Mouse (Mus musculus) midbrain, postnatal 0 days (tissue): Measurements from ENCODE around the gene Sorl1. TPM values are rescaled to one million over a fixed set of nuclear protein-coding genes. Genes with fewer than 3 reads are reported as not detected.

Experiments
- ATAC-seq: fragments of 200-750 bp; cut with Nextera tagmentation; 2 replicates; pipeline ENCODE4 v1.8.0; 2017; ENCODE audit warnings: moderate number of reproducible peaks, mild to moderate bottlenecking, moderate TSS enrichment, moderate library complexity; ENCODE audit not compliant: low FRiP score
- DNase-seq: peaks from one replicate; pipeline ENCODE4 v3.0.0-alpha.2; 2015; ENCODE audit warnings: low spot score
- H3K27ac ChIP-seq: fragments of 300-500 bp; sonication (generic); 2 replicates; pipeline ENCODE4 v1.5.1; 2014; ENCODE audit warnings: low read depth, mild to moderate bottlenecking, low read length, mixed read lengths
- H3K27me3 ChIP-seq: fragments of 300-500 bp; sonication (generic); 2 replicates; pipeline ENCODE4 v1.6.1; 2014; ENCODE audit warnings: low read length, control low read depth, mixed read lengths; ENCODE audit not compliant: insufficient read depth
- H3K36me3 ChIP-seq: fragments of 300-500 bp; sonication (generic); 2 replicates; pipeline ENCODE4 v1.6.1; 2014; ENCODE audit warnings: low read length, control low read depth, mixed read lengths; ENCODE audit not compliant: insufficient read depth
- H3K4me1 ChIP-seq: fragments of 300-500 bp; sonication (generic); 2 replicates; pipeline ENCODE4 v1.6.1; 2014; ENCODE audit warnings: mild to moderate bottlenecking, control low read depth, antibody characterized with exemption, low read length, mixed read lengths; ENCODE audit not compliant: insufficient read depth
- H3K4me2 ChIP-seq: fragments of 300-500 bp; sonication (generic); 2 replicates; pipeline ENCODE4 v1.6.1; 2014; ENCODE audit warnings: low read depth, mild to moderate bottlenecking, low read length, mixed read lengths; ENCODE audit not compliant: poor library complexity, severe bottlenecking
- H3K4me3 ChIP-seq: fragments of 300-500 bp; sonication (generic); 2 replicates; pipeline ENCODE4 v1.5.1; 2014; ENCODE audit warnings: low read depth, mild to moderate bottlenecking, low read length, moderate library complexity
- H3K9ac ChIP-seq: fragments of 300-500 bp; sonication (generic); replicated peaks from 2 replicates; pipeline ENCODE4 v1.6.1; 2014; ENCODE audit warnings: mild to moderate bottlenecking, low read length, moderate library complexity, mixed read lengths; ENCODE audit not compliant: poor library complexity, severe bottlenecking
- H3K9me3 ChIP-seq: fragments of 300-500 bp; sonication (generic); 2 replicates; pipeline ENCODE4 v1.6.1; 2016; ENCODE audit warnings: low read length, control low read depth
- CTCF ChIP-seq: IDR thresholded peaks from 2 replicates; pipeline ENCODE4 v1.5.1; 2016; ENCODE audit warnings: antibody characterized with exemption, mild to moderate bottlenecking
- WGBS: fragments of 180-500 bp; shearing (Covaris S2); extraction: QIAGEN DNeasy Blood & Tissue Kit; methylation state at CpG from one replicate; pipeline ENCODE4 v1.1.7; 2014; 5-methylcytosine and 5-hydroxymethylcytosine counted together
- polyA plus RNA-seq: library from polyadenylated mRNA; unstranded; fragments of >200 nt; fragmentation: Nextera tagmentation; extraction: Ambion mirVana; gene quantifications from 2 replicates; pipeline ENCODE4 v1.2.1, GENCODE M21; 2015
- total RNA-seq: library from RNA; depleted of rRNA; stranded (reverse); fragments of >200 nt; gene quantifications from 2 replicates; pipeline ENCODE4 v1.2.3, GENCODE M21; 2014

Sorl1 gene
- total and polyA plus RNA-seq, 2 experiments from 2014 or later, result 7.1 to 24.8 TPM

DNA sequence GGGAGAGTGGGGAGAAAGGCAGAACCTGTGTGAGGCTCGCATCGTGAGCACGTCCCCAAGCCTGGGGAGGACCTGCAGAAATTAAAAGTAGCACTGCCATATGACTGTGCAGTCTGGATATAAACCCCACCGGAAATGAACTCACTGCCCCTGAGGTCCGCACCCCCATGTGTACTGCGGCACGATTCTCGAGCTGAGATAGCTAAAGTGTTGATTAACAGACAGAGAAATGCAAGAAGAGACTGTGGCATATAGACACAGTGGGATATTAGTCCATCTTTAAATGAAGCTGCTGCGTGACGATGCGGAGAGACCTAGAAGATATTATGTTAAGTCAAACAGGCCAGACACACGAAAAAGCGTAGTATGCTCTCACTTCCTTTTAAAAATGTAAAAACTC, 38.1 kb downstream of the Sorl1 start:
- no peak overlapping the region for H3K4me3 ChIP-seq
- H3K4me1 ChIP-seq, result no peaks in the 10 kb centered on the region
- no peak overlapping the region for H3K4me2 ChIP-seq
- H3K27me3 ChIP-seq, result no peaks in the 10 kb centered on the region
- no peak for TF ChIP-seq CTCF
- no peak for DNase-seq
- H3K9me3 ChIP-seq, result no peaks in the 10 kb centered on the region
- ATAC-seq, result no peak
- H3K27ac ChIP-seq, result no peak overlapping the region
- 96% methylated on average over 13 of the region's 13 CpGs for WGBS
- no peak overlapping the region for H3K9ac ChIP-seq
- 0 out of 2 replicates have a peak, but pooled peaks cover 3% of the 10 kb centered on the region for H3K36me3 ChIP-seq

DNA sequence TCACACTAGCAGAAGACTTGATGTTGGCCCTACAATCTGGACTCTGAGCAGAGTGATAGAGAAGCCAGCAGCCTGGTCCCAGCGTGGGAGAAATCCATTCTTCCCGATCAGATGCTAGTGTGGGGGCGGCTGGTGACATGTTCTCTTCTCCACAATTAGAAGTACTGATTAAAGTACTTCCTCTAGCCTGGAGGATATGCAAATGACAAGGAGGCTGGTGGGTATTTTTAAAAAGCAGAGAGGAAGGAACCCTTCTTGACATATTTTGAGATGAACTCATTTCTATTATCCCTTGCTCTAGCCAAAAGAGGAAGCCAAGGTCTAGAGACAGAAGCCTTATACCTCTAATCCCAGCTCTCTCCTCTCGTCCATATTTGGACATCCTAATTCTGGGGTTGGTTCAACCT, 40.4 kb downstream of the Sorl1 start:
- no peak overlapping the region for H3K27ac ChIP-seq
- no peak overlapping the region for H3K9ac ChIP-seq
- no peaks in the 10 kb centered on the region for H3K4me1 ChIP-seq
- ATAC-seq, result no peak
- no peaks in the 10 kb centered on the region for H3K9me3 ChIP-seq
- no peaks in the 10 kb centered on the region for H3K27me3 ChIP-seq
- H3K36me3 ChIP-seq, result no peaks in the 10 kb centered on the region
- no peak overlapping the region for H3K4me3 ChIP-seq
- DNase-seq, result no peak
- H3K4me2 ChIP-seq, result no peak overlapping the region
- no peak for TF ChIP-seq CTCF
- WGBS, result 89% methylated on average over 4 of the region's 4 CpGs

GRCm38 (mm10) chr9:42081681-42082530, 42.2 kb downstream of the Sorl1 start:
- ATAC-seq, result no peak
- Histone ChIP-seq H3K4me3 (no peak overlapping the region), H3K4me2 (no peak overlapping the region), H3K36me3 (no peaks in the 10 kb centered on the region), H3K9ac (no peak overlapping the region), H3K27me3 (no peaks in the 10 kb centered on the region), H3K9me3 (no peaks in the 10 kb centered on the region), H3K4me1 (no peaks in the 10 kb centered on the region), H3K27ac (no peak overlapping the region)
- DNase-seq, result no peak
- WGBS, result 92% methylated on average over 29 of the region's 29 CpGs
- no peak for TF ChIP-seq CTCF

GRCm38 (mm10) chr9:42080671-42081070, 43.4 kb downstream of the Sorl1 start:
- TF ChIP-seq CTCF, result no peak
- ATAC-seq (no peak), DNase-seq (no peak)
- Histone ChIP-seq H3K27me3 (no peaks in the 10 kb centered on the region), H3K4me2 (no peak overlapping the region), H3K4me1 (no peaks in the 10 kb centered on the region), H3K9ac (no peak overlapping the region), H3K36me3 (no peaks in the 10 kb centered on the region), H3K4me3 (no peak overlapping the region), H3K9me3 (no peaks in the 10 kb centered on the region), H3K27ac (no peak overlapping the region)
- 66% methylated on average over 9 of the region's 9 CpGs for WGBS

DNA sequence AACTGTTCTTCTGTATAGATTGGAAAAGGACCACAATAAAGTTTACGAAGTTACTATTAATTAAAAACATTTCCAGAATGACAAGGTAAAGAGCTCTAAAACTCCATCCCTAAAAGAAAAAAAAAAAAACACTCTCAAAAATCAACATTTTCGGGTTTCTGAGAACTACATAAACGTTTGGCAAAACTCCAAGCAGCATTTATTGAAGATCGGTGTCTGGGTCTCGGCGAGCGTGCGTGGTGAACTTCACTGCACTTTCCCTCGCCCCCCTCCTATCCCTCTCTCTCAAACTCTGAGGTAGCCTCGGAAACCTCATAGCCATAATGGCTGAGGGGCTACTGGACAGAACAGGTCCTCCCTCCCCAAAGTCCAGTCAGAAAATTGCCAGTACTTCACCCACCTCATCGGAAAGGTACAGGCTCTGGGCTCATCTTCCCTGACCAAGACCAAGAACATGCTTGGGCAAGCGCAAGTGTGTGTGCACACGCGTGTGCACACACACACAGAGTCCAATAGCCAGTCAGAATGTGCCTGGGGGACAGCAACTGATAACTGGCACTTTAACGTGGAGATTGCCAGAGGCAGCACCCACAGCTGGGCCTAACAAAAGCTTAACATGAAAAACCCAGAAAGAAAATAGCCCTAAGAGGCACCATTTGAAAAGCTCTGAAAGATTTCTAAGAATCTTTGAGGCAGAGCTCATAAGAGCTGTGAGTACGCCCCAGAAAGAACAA, 46.8 kb downstream of the Sorl1 start:
- Histone ChIP-seq H3K36me3 (no peaks in the 10 kb centered on the region), H3K4me2 (no peak overlapping the region), H3K27ac (no peak overlapping the region), H3K9ac (no peak overlapping the region), H3K27me3 (no peaks in the 10 kb centered on the region), H3K4me3 (no peak overlapping the region), H3K4me1 (no peaks in the 10 kb centered on the region), H3K9me3 (no peaks in the 10 kb centered on the region)
- no peak for DNase-seq
- ATAC-seq, result no peak
- 85% methylated on average over 16 of the region's 16 CpGs for WGBS
- TF ChIP-seq CTCF, result no peak

DNA sequence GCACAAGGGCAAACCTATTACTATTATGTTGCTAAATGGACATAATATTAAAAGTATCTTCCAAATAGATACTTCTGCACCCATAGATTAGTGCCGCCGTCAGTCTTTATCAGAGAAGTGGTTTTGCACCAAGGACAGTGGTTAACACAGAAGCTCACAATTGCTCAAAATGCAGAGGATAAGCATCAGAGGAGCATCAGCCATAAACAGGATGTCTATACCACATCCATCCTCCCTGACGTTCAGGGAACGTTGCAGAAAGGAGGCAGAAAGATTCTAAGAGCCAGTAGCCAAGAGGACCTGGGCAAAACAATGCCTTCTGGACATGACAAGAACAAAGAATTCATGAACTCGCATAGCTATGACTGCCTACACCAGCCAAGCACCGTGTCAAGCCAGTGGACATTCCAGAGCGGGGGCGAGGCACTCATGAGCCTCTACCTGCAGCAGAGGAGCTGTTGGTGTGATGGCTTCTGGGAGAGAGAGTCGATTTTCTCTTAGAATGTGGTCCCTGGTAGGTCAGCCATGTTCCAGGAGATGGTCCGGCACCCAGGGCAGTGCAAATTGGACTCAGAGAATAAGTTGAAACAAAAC, 47.7 kb downstream of the Sorl1 start:
- no peak overlapping the region for H3K9ac ChIP-seq
- DNase-seq (no peak), ATAC-seq (no peak)
- H3K4me3 ChIP-seq, result no peak overlapping the region
- no peaks in the 10 kb centered on the region for H3K27me3 ChIP-seq
- no peaks in the 10 kb centered on the region for H3K4me1 ChIP-seq
- TF ChIP-seq CTCF, result no peak
- H3K36me3 ChIP-seq, result no peaks in the 10 kb centered on the region
- 89% methylated on average over 10 of the region's 10 CpGs for WGBS
- no peaks in the 10 kb centered on the region for H3K9me3 ChIP-seq
- no peak overlapping the region for H3K4me2 ChIP-seq
- H3K27ac ChIP-seq, result no peak overlapping the region
